Mouse (Mus musculus) spleen, adult 18-20 months (tissue): ENCODE measurements at regions not wholly inside any gene's neighbourhood (a gene's known extent, or its start where the extent isn't known, plus 50 kb on each side); places are given as distances from the start of the nearest gene placed in this dataset.

ENCODE experiments used
- DNase-seq, 2 experiments: peaks; one replicate each; pipeline ENCODE4 v3.0.0; 2022; ENCODE audit warnings: mixed read lengths in 2 of 2

DNA sequence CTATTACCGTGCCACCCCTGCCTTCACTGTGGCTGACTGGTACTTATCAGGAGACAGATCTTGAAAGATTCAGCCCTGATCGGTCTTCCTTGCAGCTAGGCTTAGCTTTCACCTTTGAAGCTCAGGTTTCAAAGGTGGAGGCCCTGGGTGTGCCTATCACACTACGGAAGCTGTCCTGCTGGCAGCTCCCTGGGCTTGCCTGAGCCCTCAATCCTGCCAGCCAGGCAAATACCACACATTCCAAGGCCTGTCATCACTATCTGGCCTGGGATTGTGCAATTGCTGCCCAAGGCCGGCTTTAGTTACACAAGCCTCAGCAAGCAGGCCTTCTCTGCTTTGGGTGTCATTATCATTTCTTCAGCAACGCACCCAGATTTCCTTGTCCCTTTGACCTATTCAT is 390.6 kb upstream of the Mmadhc start:
- peak; percentile 11 to 30 for DNase-seq

- no peak for DNase-seq
Measured at GRCm38 (mm10) chr2:50677456-50677855, 380.9 kb upstream of the Mmadhc start.

DNA sequence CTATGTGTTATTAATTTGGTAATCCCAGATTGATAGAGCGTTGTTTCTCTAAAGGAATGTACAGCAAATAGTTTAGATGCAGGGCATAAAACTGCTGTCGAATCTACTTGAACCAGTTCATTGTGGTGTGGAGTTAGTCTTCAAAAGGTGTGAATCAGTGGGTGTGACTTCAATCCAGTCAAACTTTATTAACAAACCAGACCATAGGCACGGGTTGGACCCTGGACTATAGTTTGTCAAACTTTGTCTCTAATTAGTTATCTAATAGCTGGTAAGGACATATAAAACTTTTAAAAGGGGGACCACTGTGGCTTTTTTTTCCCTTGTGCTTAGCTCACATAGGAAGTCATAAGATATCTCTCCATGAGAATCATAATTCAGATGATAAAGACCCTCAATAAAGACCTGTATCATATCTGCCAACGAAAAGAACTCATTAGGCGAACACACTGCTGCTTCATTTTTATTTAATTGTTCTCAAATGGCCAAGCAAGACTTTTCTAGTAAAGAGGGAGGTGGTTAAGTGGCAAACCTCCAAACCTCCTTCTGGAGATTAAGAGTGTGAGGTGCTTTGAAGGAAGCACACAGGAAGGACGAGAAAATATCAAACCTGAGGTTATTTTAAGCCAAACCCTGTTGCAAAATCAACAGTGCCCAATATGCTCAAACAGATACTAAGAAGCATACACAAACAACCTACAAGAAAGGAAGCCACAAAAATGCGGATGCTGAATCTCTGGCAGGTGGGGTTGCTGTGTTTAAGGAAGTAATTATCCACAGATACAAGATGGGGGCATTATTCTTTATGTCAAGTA is 379.3 kb upstream of the Mmadhc start:
- DNase-seq: no peak

DNA sequence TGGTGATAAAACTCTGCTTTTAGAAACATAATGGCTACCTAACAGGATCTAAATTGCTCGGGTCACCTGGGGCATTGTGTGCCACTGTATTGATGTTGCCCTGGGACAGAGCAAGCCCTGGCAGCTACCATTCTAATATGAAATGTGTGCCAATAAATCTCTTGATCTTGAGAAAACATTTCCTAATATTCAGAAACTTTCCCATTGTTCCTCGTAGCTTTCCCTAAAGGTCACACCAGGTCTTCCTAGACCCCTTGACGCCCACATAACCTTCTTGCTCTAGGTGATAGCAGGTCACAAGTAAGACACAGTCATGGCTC is 378.2 kb upstream of the Mmadhc start:
- no peak for DNase-seq

- no peak for DNase-seq
Measured at GRCm38 (mm10) chr2:50674151-50674855, 377.7 kb upstream of the Mmadhc start.

- no peak for DNase-seq
Measured at GRCm38 (mm10) chr2:50669297-50669696, 372.7 kb upstream of the Mmadhc start.

- DNase-seq: no peak
Measured at GRCm38 (mm10) chr2:50668789-50669188, 372.2 kb upstream of the Mmadhc start.

DNA sequence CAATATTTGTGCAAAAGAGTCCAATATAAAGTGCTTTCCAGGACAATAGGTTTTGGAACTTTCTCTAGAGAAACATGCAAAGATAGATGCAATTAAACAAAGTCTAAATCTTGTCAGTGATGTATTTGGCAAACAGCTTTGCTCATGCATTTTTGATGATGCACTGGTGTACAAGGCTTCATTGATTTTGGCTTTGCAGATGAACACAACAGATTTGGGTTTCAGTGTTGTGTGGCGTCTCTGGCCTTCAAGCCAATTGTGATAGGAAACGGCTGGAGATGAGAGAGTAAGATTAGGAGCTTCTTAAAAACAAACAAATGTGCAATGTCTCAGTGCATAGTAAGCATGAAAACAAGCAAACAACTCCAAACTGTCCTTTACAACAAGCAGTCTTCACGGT is 370.6 kb upstream of the Mmadhc start:
- no peak for DNase-seq

GRCm38 (mm10) chr2:50662504-50662903 is 365.9 kb upstream of the Mmadhc start:
- DNase-seq: no peak

- no peak for DNase-seq
Measured at GRCm38 (mm10) chr2:50660000-50660399, 363.4 kb upstream of the Mmadhc start.

DNA sequence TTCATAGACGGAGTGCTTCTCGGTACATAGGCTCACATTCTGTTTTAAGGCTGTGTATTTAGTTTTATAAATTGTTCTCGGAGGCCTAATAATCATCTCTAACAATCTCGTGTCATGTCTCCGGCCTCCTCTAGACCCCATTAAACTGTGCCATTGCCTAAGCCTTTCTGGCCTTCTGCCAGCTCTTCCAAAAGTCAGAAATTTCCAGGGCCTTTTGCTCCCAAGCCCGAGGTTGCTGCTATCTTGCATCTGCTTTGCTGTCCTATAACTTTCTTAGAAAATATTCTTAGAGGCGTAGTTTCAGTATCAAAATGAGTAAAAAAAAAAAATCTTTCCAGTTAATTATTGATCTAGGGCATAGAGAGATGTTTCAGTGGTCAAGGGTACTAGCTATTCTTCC is 361.2 kb upstream of the Mmadhc start:
- no peak for DNase-seq

DNA sequence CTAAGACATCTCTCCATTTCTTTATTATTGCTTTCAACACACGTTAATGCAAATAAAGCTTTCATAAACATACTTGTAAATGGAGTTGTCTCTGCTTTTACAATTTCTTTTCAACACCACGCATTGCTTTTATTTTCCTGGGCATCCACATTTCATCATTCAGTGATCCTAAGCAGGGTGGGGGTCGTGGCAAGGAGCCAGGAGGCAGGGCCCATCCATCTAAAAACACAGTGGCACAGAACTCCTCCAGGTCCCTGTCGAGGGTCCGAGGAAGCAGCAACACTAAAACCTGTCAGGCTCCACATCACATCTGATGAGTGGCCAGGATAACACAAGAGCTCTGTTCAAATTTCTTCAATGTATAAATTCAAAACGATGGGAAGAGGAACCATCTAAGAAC is 359.8 kb upstream of the Mmadhc start:
- no peak for DNase-seq

- DNase-seq: no peak
Measured at GRCm38 (mm10) chr2:50654953-50655324, 358.3 kb upstream of the Mmadhc start.

GRCm38 (mm10) chr2:50654221-50654952 is 357.8 kb upstream of the Mmadhc start:
- no peak for DNase-seq

DNA sequence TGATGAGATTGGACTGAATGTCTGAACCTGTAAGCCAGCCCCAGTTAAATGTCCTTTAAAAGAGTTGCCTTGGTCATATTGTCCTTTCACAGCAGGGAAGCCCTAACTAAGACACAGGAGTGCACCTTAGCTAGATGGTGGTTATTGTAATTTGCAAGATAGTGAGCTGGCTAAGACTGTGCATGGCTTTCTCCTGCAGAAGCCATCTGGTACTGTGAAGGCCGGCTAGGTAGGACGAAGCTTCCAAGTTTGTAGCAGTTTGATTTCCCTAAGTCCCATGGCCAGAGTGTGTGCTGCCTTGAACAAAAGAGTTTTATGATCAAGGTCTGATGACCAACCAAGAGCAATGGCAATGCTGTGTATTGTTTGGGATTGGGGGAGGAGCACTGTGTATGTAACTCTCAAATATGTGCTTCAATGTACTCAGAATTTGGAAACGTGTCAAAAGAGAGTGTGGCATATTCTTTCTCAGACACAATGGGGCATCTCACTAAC is 356.6 kb upstream of the Mmadhc start:
- DNase-seq: no peak

- no peak for DNase-seq
Measured at GRCm38 (mm10) chr2:50649656-50650055, 353.1 kb upstream of the Mmadhc start.

GRCm38 (mm10) chr2:50643219-50643618 is 346.6 kb upstream of the Mmadhc start:
- no peak for DNase-seq

GRCm38 (mm10) chr2:50642198-50642597 is 345.6 kb upstream of the Mmadhc start:
- no peak for DNase-seq

- no peak for DNase-seq
Measured at GRCm38 (mm10) chr2:50635896-50636295, 339.3 kb upstream of the Mmadhc start.

DNA sequence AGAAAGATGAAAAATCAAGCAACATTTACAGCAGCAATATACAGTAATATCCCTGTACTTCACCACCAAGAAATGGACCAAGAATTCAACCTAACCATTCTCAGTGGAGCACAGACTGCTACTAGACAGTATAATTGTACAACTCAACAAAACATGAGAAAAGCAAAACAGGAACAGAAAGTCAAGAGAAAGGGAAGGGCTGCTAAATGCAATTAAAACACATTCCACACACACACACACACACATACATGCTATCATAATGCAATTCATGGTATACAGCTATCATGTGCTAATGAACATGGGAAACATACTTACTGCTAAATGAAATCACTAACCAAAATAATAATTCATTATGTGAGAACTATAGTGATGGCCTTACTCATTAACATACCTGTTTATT is 335.2 kb upstream of the Mmadhc start:
- no peak for DNase-seq

- DNase-seq: no peak
Measured at GRCm38 (mm10) chr2:50627501-50627900, 330.9 kb upstream of the Mmadhc start.

GRCm38 (mm10) chr2:50625233-50625749 is 328.7 kb upstream of the Mmadhc start:
- DNase-seq: no peak

GRCm38 (mm10) chr2:50609086-50609485 is 312.5 kb upstream of the Mmadhc start:
- peak in 1 of 2 experiments; percentile 37 for DNase-seq
